Mouse (Mus musculus): Measurements from ENCODE around the gene Sh2b2. TPM values are rescaled to one million over a fixed set of nuclear protein-coding genes. Genes with fewer than 3 reads are reported as not detected.
A peak's percentile ranks its signal among the peaks of the same experiment; 100 is the strongest.

Gene Sh2b2
- polyA plus RNA-seq, 1 experiment from 2014 or later: 7.9 TPM

- Histone ChIP-seq H3K9me3 (no peaks in the 10 kb centered on the region), H3K36me3 (peaks cover 21% of the 10 kb centered on the region), H3K9ac (no peak overlapping the region), H3K27ac (peak overlapping the region; percentile 55; the same call in 1 of the 2 replicates), H3K4me3 (no peak overlapping the region), H3K27me3 (no peaks in the 10 kb centered on the region), H3K4me2 (no peak overlapping the region), H3K4me1 (peaks cover 24% of the 10 kb centered on the region)
- ATAC-seq (ENCODE audit: insufficient number of reproducible peaks, insufficient read depth, low FRiP score, low TSS enrichment, low read depth): no peak
- WGBS: 48% methylated on average over 9 of the region's 9 CpGs
Observed at GRCm38 (mm10) chr5:136173606-136174463, 72.5 kb downstream of the Sh2b2 start.

- H3K4me1 ChIP-seq: peaks cover 24% of the 10 kb centered on the region
- no peaks in the 10 kb centered on the region for H3K9me3 ChIP-seq
- H3K4me3 ChIP-seq: no peak overlapping the region
- H3K27ac ChIP-seq: no peak overlapping the region
- WGBS: 80% methylated on average over 9 of the region's 9 CpGs
- H3K4me2 ChIP-seq: no peak overlapping the region
- H3K9ac ChIP-seq: no peak overlapping the region
- no peaks in the 10 kb centered on the region for H3K27me3 ChIP-seq
- peaks cover 16% of the 10 kb centered on the region for H3K36me3 ChIP-seq
- no peak for ATAC-seq (ENCODE audit: insufficient number of reproducible peaks, insufficient read depth, low FRiP score, low TSS enrichment, low read depth)
Observed at GRCm38 (mm10) chr5:136172939-136173338, 73.4 kb downstream of the Sh2b2 start.

- Histone ChIP-seq H3K4me3 (peak overlapping the region; percentile 62), H3K36me3 (peaks cover 12% of the 10 kb centered on the region), H3K27ac (peak overlapping the region; percentile 75), H3K4me1 (peaks cover 24% of the 10 kb centered on the region), H3K9ac (peak overlapping the region; percentile 81), H3K9me3 (no peaks in the 10 kb centered on the region), H3K4me2 (peak overlapping the region; percentile 92), H3K27me3 (no peaks in the 10 kb centered on the region)
- WGBS: 30% methylated on average over 17 of the region's 17 CpGs
- no peak for ATAC-seq (ENCODE audit: insufficient number of reproducible peaks, insufficient read depth, low FRiP score, low TSS enrichment, low read depth)
Observed at GRCm38 (mm10) chr5:136171363-136172341, 74.7 kb downstream of the Sh2b2 start.

- peak; percentile 81 for ATAC-seq (ENCODE audit: insufficient number of reproducible peaks, insufficient read depth, low FRiP score, low TSS enrichment, low read depth)
- Histone ChIP-seq H3K4me2 (peak within 1 kb of the TSS; percentile 92), H3K36me3 (peaks cover 12% of the 10 kb centered on the region), H3K27ac (peak within 1 kb of the TSS; percentile 75), H3K9ac (peak within 1 kb of the TSS; percentile 81), H3K4me3 (peak within 1 kb of the TSS; percentile 62), H3K4me1 (peaks cover 24% of the 10 kb centered on the region), H3K9me3 (no peaks in the 10 kb centered on the region), H3K27me3 (no peaks in the 10 kb centered on the region)
- WGBS: 5% methylated on average over 48 of the region's 49 CpGs
Observed at GRCm38 (mm10) chr5:136170512-136171362, 75.6 kb downstream of the Sh2b2 start, which contains the start of gene Orai2. Gene Orai2, minus strand, starts transcription at chr5:136170713.

GRCm38 (mm10) chr5:136169626-136170511 lies 76.5 kb downstream of the Sh2b2 start:
- peaks cover 12% of the 10 kb centered on the region for H3K36me3 ChIP-seq

More at GRCm38 (mm10) chr5:136169626-136170511, 76.5 kb downstream of the Sh2b2 start:
- peak overlapping the region; percentile 62 for H3K4me3 ChIP-seq
- peak; percentile 7; the same call in 1 of the 2 replicates for ATAC-seq (ENCODE audit: insufficient number of reproducible peaks, insufficient read depth, low FRiP score, low TSS enrichment, low read depth)
- H3K4me1 ChIP-seq: peaks cover 24% of the 10 kb centered on the region
- H3K27ac ChIP-seq: 0 out of 2 replicates have a peak overlapping the region, but pooled peaks have one; percentile 75
- peak overlapping the region; percentile 92 for H3K4me2 ChIP-seq
- 11% methylated on average over 15 of the region's 15 CpGs for WGBS
- no peaks in the 10 kb centered on the region for H3K27me3 ChIP-seq
- peak overlapping the region; percentile 81 for H3K9ac ChIP-seq
- H3K9me3 ChIP-seq: no peaks in the 10 kb centered on the region

Other genes with a start within 250 kb of the Sh2b2 start
- 0.06 and 0.29 TPM in 2 replicates for gene Upk3b, start 208.1 kb downstream of the Sh2b2 start, polyA plus RNA-seq (2015; fragmentation: Nextera tagmentation; extraction: Ambion mirVana)
- gene Upk3bl, start 192.1 kb downstream of the Sh2b2 start, polyA plus RNA-seq (2015; fragmentation: Nextera tagmentation; extraction: Ambion mirVana): 6.2 and 6.3 TPM in 2 replicates
- 10.8 and 12.7 TPM in 2 replicates for gene Rasa4, start 162.6 kb downstream of the Sh2b2 start, polyA plus RNA-seq (2015; fragmentation: Nextera tagmentation; extraction: Ambion mirVana)
- 218 and 243 TPM in 2 replicates for gene Polr2j, start 129.9 kb downstream of the Sh2b2 start, polyA plus RNA-seq (2015; fragmentation: Nextera tagmentation; extraction: Ambion mirVana)
- gene Lrwd1, start 110.5 kb downstream of the Sh2b2 start, polyA plus RNA-seq (2015; fragmentation: Nextera tagmentation; extraction: Ambion mirVana): 41.7 and 42.1 TPM in 2 replicates
- gene Alkbh4, start 110.4 kb downstream of the Sh2b2 start, polyA plus RNA-seq (2015; fragmentation: Nextera tagmentation; extraction: Ambion mirVana): 26.1 and 27.1 TPM in 2 replicates
- 13.3 and 17.7 TPM in 2 replicates for gene Orai2, start 75.8 kb downstream of the Sh2b2 start, polyA plus RNA-seq (2015; fragmentation: Nextera tagmentation; extraction: Ambion mirVana)
- 53.0 and 57.5 TPM in 2 replicates for gene Prkrip1, start 47.6 kb downstream of the Sh2b2 start, polyA plus RNA-seq (2015; fragmentation: Nextera tagmentation; extraction: Ambion mirVana)

All from embryonic facial prominence, embryonic 13.5 days (tissue).